Mouse (Mus musculus) G1E-ER4 (cell line): ENCODE data around the gene Vmn2r19. TPM values are rescaled to one million over a fixed set of nuclear protein-coding genes. Genes with fewer than 3 reads are reported as not detected.

Source experiments
- GATA1 ChIP-seq: IDR thresholded peaks from one replicate; pipeline ENCODE4 v1.8.0; 2012; ENCODE audit warnings: low read length, inconsistent platforms
- polyA plus RNA-seq: library from polyadenylated mRNA; stranded (reverse); fragments of >175 nt; gene quantifications from 2 replicates; pipeline ENCODE4 v1.2.3, GENCODE M21; 2012

Gene Vmn2r19
- polyA plus RNA-seq, 1 experiment = not detected

DNA sequence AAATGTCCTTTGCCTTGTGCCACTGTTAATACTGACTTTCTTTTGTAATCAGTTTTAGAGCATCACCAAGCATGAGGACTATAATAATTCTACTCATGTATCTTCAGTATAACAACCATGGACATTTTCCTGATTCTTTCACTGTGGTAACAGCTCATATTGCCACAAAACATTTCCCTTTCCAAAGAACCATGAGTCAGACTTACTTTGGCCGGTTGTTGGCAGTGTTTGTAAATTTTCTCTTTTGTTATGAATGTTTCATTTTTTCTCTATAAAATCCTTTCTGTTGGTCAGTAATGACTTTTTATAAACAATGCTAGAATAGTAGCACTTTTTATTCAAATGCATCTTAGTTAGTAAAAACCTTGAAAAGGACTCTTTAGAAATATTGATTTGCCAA lies 38.0 kb downstream of the Vmn2r19 start:
- TF ChIP-seq GATA1 = no peak

Other genes starting within 250 kb of the Vmn2r19 start
- gene Clec4a2, start 201.9 kb upstream of the Vmn2r19 start, polyA plus RNA-seq = not detected in 2 replicates
- gene Clec4b2, start 135.4 kb upstream of the Vmn2r19 start, polyA plus RNA-seq = not detected in 2 replicates
- gene Clec4n, start 78.5 kb upstream of the Vmn2r19 start, polyA plus RNA-seq = not detected in 2 replicates
- 0.14 and 0.22 TPM in 2 replicates for gene Clec4d, start 46.2 kb upstream of the Vmn2r19 start, polyA plus RNA-seq
- gene Clec4e, start 18.5 kb upstream of the Vmn2r19 start, polyA plus RNA-seq = 0.05 and 0.09 TPM in 2 replicates
- not detected in 2 replicates for gene Vmn2r20, start 109.8 kb downstream of the Vmn2r19 start, polyA plus RNA-seq
- gene Vmn2r21, start 225.1 kb downstream of the Vmn2r19 start, polyA plus RNA-seq = not detected in 2 replicates